Mouse (Mus musculus) E14TG2a.4 (cell line): Measurements from ENCODE around the gene Rasal1.

Experiments
- H3K27me3 ChIP-seq: 2 replicates; pipeline ENCODE4 v1.6.1; 2014; ENCODE audit warnings: low read length, control low read depth; ENCODE audit not compliant: insufficient read depth
- H3K36me3 ChIP-seq: 2 replicates; pipeline ENCODE4 v1.6.1; 2014; ENCODE audit warnings: low read length, control low read depth; ENCODE audit not compliant: insufficient read depth
- H3K4me1 ChIP-seq: replicated peaks from 2 replicates; pipeline ENCODE4 v1.6.1; 2014; ENCODE audit warnings: low read depth, low read length, control low read depth
- H3K4me3 ChIP-seq: replicated peaks from 2 replicates; pipeline ENCODE4 v1.5.1; 2014; ENCODE audit warnings: mild to moderate bottlenecking, low read length
- H3K9me3 ChIP-seq: 2 replicates; pipeline ENCODE4 v1.6.1; 2014; ENCODE audit warnings: low read length, control low read depth
- CTCF ChIP-seq: conservative IDR thresholded peaks from 2 replicates; pipeline ENCODE4 v1.5.1; 2014; ENCODE audit warnings: low read length
- NANOG ChIP-seq: IDR thresholded peaks from 2 replicates; pipeline ENCODE4 v1.6.1; 2014; ENCODE audit warnings: borderline replicate concordance, low read length, mixed read lengths
- POU5F1 ChIP-seq: IDR thresholded peaks from 2 replicates; pipeline ENCODE4 v1.6.1; 2014; ENCODE audit warnings: low read length, borderline replicate concordance

Rasal1 gene

DNA sequence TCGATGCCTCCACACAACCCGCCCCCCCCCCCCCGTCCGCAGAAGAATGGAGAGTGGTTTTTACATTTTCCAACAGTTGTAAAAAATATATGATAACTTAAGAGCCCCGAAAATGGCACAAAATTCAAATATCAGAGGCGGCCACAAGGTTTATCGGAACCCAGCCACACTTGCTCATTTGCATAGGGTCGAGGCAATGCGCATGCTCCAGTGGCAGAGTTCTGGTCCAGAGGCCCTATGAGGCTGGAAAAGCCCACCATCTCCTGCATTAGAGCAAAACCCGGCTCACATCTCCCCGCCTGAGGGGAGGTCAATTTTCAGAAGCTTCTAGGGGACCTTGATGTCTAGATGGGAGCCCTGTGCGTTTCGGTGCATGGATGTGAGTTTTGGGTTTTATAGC is 58.4 kb downstream of the Rasal1 start:
- H3K4me3 ChIP-seq = peak overlapping the region; percentile 35
- H3K36me3 ChIP-seq = no peaks in the 10 kb centered on the region
- TF ChIP-seq NANOG = no peak
- 0 out of 2 replicates have a peak, but pooled peaks have one; percentile 12 for TF ChIP-seq POU5F1
- H3K4me1 ChIP-seq = peaks cover 88% of the 10 kb centered on the region
- H3K9me3 ChIP-seq = no peaks in the 10 kb centered on the region
- H3K27me3 ChIP-seq = peaks cover 38% of the 10 kb centered on the region

DNA sequence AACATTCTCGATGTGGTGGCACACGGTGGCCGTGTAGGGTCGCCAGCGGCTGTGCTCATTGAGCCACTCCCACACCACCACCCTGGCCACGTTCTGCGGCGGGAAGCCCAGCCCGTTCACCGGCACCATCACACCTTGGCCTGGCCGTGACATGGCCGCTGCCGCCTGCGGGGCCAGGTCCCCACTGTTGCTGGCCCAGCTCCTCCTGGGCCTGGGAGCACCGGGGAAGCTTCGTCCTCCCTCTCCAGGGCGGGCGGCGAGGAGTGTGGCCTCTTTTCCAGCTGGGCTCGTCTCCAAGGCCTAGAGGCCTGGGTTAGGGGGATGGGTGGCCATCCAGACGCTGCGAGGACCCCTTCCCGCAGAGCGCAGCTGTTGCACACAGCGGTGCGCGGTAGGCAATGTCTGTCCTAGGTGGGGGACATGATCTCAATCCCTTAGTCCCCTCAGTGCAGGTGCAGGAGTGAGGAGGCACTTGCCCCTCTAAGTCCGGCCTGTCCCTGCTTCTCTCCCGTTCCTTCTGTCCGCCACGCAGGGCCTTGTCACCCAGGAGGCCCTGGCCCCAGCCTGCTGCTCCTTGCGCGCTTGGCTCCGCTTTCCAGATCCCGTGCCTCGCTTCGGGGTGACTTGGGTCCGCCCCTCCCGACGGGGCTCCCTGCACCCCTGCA is 61.7 kb downstream of the Rasal1 start:
- Histone ChIP-seq H3K4me3 (peak overlapping the region; percentile 76), H3K9me3 (no peaks in the 10 kb centered on the region), H3K36me3 (no peaks in the 10 kb centered on the region), H3K27me3 (peaks cover 63% of the 10 kb centered on the region), H3K4me1 (peaks cover 68% of the 10 kb centered on the region)
- TF ChIP-seq CTCF (no peak), NANOG (no peak), POU5F1 (no peak)

DNA sequence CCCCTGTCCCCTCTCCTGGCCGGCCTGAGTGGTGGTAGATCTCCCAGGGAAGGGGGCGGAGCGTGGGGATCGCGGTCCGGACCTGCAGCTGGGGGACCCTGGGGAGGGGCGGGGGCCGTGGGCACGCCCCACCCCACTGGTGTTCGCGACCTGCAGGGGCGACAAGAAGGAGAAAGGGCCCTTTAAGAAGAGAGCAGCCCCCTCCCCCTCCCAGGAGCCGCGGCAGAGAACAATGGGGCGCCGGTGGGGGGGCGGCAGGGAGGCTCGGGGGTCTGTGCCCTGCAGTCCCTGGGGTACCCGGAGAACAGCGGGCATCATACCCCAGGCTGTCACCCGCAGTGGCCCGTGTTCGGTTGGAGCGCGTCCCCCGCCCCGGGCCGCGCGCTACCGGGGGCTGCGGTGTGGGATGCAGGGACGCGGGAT is 62.2 kb downstream of the Rasal1 start:
- no peak for TF ChIP-seq CTCF
- no peak for TF ChIP-seq NANOG
- TF ChIP-seq POU5F1 = no peak
- H3K27me3 ChIP-seq = peaks cover 67% of the 10 kb centered on the region
- H3K4me3 ChIP-seq = peak overlapping the region; percentile 76
- no peaks in the 10 kb centered on the region for H3K9me3 ChIP-seq
- H3K4me1 ChIP-seq = peaks cover 62% of the 10 kb centered on the region
- no peaks in the 10 kb centered on the region for H3K36me3 ChIP-seq

DNA sequence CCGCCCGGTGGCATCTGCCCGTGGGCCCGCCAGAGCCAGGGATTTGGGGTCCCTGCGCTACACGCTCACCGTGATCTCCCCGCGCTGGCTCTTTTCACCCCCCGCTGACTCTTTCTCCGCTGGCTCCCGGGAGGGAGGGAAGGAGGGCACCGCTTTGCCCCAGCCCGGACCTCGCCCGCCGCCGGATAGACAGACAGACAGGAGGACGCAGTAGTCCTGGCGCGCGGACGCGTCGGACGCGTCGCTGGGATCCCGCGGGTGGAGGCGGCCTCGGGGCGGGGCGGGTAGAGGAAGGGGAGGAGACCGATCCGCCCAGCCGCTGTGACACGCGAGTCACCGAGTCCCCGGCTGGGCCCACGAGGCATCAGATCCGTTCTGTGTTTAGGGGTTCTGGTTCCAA is 62.8 kb downstream of the Rasal1 start:
- Histone ChIP-seq H3K4me3 (peak overlapping the region; percentile 76), H3K4me1 (peaks cover 57% of the 10 kb centered on the region), H3K36me3 (no peaks in the 10 kb centered on the region), H3K27me3 (peaks cover 72% of the 10 kb centered on the region), H3K9me3 (no peaks in the 10 kb centered on the region)
- no peak for TF ChIP-seq CTCF
- TF ChIP-seq POU5F1 = no peak
- no peak for TF ChIP-seq NANOG

DNA sequence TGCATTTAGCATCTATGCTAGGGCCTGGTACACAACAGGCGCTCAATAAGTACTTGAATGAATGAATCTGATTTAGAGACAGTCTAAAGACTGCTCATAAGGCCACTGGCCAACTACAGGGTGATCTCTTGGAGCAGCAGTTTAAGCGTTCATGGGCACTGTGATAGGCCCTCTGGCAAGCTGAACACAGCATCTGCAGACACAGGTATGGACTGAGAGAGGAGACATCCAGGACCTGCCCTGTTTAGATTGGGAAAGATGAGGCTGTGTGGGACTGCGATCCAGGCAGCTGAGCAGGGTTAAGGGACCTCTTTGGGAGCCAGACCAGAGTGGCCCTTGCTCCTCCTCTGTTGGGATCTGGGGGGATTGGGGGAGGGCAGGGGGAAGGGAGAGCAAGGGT is 63.2 kb downstream of the Rasal1 start, which contains the start of gene Dtx1:
Gene Dtx1 (minus strand): TSS at position 101 of the 400 bp plus-strand sequence.
- Histone ChIP-seq H3K27me3 (peaks cover 72% of the 10 kb centered on the region), H3K4me1 (peaks cover 56% of the 10 kb centered on the region), H3K4me3 (peak within 1 kb of the TSS; percentile 76), H3K9me3 (no peaks in the 10 kb centered on the region), H3K36me3 (no peaks in the 10 kb centered on the region)
- TF ChIP-seq CTCF (no peak), NANOG (no peak), POU5F1 (no peak)

DNA sequence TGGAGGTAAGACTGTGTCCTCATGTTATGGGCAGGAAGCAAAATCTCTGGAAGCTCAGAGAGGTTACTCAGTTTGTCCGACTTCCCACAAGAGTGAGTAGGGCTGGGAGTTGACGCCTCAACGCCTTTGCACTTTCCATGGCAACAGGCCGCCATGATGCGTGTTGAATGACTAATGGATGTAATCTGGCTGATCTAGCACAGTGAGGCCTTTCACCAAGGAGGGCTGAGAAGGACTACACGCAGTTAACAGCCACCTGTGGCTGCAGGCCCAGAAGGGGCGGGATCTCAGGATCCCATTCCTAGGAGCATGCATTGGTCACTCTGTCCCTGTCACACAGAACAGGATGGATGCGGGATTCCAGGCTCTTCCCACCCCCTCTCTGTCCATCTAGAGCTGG is 64.1 kb downstream of the Rasal1 start:
- TF ChIP-seq CTCF = no peak
- no peak for TF ChIP-seq NANOG
- TF ChIP-seq POU5F1 = no peak

DNA sequence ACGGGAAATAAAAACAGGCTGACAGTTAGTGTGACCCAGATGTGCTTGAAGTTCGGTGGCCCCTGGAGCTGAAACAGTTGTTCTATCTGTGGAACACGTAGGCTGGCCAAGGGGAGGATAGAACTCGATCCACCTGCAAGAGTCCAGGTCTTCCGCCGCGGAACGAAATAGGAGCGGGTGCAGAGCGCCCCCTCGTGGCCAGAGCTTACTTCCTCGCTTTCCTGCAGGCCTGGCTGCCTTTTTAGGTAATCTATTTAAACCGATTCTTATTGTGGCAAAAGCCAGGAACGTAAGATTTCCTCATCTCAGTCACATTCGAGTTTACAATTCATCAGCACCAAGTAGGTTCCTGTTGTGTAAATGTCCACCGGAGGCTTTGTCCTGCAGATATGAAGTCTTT is 65.7 kb downstream of the Rasal1 start:
- Histone ChIP-seq H3K9me3 (peaks cover 3% of the 10 kb centered on the region), H3K36me3 (no peaks in the 10 kb centered on the region), H3K4me3 (no peak overlapping the region), H3K27me3 (peaks cover 60% of the 10 kb centered on the region), H3K4me1 (peaks cover 57% of the 10 kb centered on the region)
- TF ChIP-seq CTCF (peak; percentile 81), POU5F1 (no peak), NANOG (no peak)

More for the DNA sequence above, 64.1 kb downstream of the Rasal1 start:
- Histone ChIP-seq H3K4me1 (peaks cover 53% of the 10 kb centered on the region), H3K4me3 (no peak overlapping the region), H3K9me3 (no peaks in the 10 kb centered on the region), H3K36me3 (no peaks in the 10 kb centered on the region), H3K27me3 (peaks cover 72% of the 10 kb centered on the region)

DNA sequence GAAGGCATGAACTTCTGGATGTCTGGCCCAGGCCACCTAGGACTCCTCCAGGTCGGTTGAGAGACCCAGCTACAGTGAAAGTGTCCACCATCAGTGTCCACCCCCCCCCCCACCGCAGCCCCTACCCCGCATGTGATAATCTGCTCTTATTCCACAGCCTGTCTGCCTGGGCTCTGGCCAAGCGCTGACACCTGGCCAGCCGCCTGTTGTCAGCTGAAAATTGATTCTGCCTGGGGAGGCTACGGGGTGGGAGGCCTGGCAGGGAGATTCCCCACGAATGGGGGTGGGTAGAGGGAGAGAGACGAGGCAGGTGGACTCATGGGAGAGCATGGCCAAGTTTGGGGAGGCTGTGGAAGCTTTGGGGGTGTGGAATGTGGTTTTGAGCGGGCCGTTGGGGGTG is 68.5 kb downstream of the Rasal1 start:
- Histone ChIP-seq H3K27me3 (peaks cover 32% of the 10 kb centered on the region), H3K9me3 (peaks cover 10% of the 10 kb centered on the region), H3K4me3 (no peak overlapping the region), H3K4me1 (peaks cover 56% of the 10 kb centered on the region), H3K36me3 (no peaks in the 10 kb centered on the region)
- TF ChIP-seq NANOG (no peak), CTCF (no peak), POU5F1 (no peak)

DNA sequence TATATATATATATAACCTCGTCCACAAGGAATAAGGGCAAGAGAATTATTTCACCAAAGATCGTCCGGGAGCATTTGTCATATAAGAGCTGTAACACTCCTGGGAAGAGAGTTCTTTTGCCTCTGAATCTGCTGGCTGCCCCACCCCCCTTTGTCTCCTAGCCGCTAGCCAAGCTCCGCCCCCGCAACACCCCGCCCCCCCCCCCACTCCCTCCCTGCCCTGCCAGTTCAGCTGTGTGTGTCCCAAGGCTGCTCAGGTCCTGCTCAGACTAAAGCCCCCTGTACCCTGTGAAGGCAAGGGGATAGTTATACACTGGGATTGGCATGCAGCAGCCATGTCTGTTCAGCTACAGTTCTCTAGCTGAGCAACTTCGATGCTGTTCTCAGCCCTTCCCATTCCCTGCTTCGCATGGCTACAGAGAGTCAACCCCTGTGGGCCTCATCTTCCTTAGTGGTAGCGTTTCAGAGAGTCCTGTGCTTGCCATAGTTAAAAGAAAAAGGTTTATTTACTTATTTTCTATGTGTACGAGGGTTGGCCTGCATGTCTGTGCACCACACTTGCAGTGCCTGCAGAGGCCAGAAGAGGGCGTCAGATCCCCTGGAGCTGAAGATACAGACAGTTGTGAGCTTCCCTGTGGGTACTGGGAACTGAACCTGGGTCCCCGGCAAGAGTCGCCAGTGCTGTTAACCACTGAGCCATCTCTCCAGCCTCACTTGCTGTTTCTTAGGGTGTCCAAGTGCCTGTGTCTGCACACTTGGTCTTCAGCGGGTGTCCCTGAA is 70.2 kb downstream of the Rasal1 start:
- no peak overlapping the region for H3K4me3 ChIP-seq
- TF ChIP-seq CTCF (peak; percentile 74), NANOG (no peak)
- peaks cover 17% of the 10 kb centered on the region for H3K27me3 ChIP-seq
- H3K4me1 ChIP-seq = peaks cover 54% of the 10 kb centered on the region
- no peaks in the 10 kb centered on the region for H3K36me3 ChIP-seq
- peaks cover 10% of the 10 kb centered on the region for H3K9me3 ChIP-seq
